Mouse (Mus musculus): ENCODE data around the gene Nabp1.

GRCm38 (mm10) chr1:51479027-51479329 is 753 bp upstream of the Nabp1 start:
- TF ChIP-seq POLR2A (IDR thresholded peaks at IDR 0.05; ENCODE audit: low read depth, low read length) (no peak), CTCF (conservative IDR thresholded peaks at IDR 0.05; ENCODE audit: insufficient read depth, insufficient read length, low read depth, low read length) (no peak)

Measured in kidney, adult 2 months (tissue).